Mouse (Mus musculus): ENCODE measurements around the gene 1700080E11Rik.
"Not testable (repeated sequence)": the region's sequence is repeated elsewhere in the genome, so short reads cannot be mapped to it uniquely, and the experiment has no call there.

Gene 1700080E11Rik

GRCm38 (mm10) chr9:105144992-105145391, at the start of gene 1700080E11Rik:
1700080E11Rik (minus strand) TSS chr9:105145092.
- no peak for DNase-seq (ENCODE audit: extremely low spot score, low spot score)

GRCm38 (mm10) chr9:105186725-105187124, 41.8 kb upstream of the 1700080E11Rik start:
- no peak for DNase-seq (ENCODE audit: extremely low spot score, low spot score)

- DNase-seq (ENCODE audit: extremely low spot score, low spot score), result no peak
Observed at GRCm38 (mm10) chr9:105182392-105182791, 37.5 kb upstream of the 1700080E11Rik start.

DNA sequence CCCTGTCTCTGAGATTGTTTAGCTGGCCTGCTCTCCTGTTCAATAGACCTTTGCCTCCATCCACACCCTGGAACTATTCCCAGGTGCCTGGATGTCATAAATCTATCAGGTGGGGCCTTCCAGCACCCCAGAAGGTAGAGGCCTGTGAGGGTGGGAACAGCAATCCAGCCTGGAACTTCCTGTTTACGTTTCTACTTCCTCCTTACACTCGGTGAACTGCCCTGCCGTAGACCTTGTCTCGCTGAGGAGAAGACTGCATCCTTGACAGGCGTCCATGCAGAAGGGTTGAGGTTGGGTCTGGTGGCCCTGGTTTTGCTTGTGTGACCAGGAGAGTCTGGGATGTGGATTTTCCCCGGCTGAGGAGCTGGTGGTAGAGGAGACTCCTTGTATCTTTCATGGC, 5.7 kb downstream of the 1700080E11Rik start:
- DNase-seq (ENCODE audit: extremely low spot score, low spot score), result no peak

DNA sequence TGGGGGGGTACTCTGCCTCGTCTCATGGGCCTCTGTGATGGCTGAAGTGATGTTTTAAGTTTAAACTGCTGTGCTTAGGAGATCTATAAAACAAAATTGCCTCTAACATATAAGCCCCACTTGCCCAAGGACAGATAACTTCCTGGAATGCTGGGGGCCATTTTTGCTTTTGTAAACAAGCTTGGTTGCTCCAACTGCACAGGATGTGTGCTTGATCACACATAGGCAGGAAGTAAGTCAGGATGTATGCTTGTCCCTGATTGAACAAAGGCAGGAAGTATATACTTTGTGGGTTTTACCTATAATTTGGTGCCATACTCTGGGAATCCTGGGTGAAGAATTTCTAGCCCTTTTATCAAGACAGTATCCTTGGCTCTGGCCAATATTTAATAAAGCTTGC, 8.5 kb downstream of the 1700080E11Rik start:
- DNase-seq (ENCODE audit: extremely low spot score, low spot score), result no peak

DNA sequence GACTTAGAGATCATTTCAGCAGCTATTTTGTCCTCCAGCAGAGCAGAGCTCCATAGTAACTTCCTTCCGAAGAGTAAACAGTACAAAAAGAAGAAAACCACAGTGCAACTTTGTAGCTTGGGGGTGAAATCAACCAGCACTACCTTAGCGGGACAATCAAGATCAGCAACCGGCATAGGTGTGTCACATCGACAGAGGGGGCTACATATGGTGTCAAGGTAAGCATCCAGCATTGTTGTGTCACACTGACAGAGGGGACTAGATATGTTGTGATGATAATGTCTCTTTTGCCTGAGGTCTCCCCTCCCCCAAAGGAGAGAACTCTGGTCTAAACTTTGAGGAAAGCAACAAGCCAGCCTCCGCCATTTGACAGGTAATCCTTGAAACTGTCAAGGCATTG, 10.4 kb downstream of the 1700080E11Rik start:
- DNase-seq (ENCODE audit: extremely low spot score, low spot score), result no peak

DNA sequence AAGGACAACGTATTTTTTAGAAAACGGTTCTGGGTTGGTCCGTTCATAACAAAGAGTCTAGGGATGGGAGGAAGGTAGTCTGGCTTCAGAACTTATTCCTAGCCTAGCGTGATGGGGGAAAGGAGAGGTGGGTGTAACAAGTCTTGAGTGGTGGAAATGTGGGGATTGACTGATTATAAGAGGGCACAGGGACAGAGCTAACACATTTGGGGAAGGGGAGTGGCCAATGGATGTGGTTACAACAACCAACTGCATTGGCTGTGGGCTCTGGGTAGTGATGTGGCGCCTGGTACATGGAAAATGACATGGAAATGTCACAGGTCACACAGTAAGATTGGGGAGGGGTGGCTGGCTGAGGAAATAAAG, 12.9 kb downstream of the 1700080E11Rik start:
- no peak for DNase-seq (ENCODE audit: extremely low spot score, low spot score)

- DNase-seq (ENCODE audit: extremely low spot score, low spot score), result peak; percentile 90
Observed at GRCm38 (mm10) chr9:105131253-105132001, 13.5 kb downstream of the 1700080E11Rik start, which contains the start of gene Nudt16. Nudt16 (minus strand) TSS chr9:105131824.

DNA sequence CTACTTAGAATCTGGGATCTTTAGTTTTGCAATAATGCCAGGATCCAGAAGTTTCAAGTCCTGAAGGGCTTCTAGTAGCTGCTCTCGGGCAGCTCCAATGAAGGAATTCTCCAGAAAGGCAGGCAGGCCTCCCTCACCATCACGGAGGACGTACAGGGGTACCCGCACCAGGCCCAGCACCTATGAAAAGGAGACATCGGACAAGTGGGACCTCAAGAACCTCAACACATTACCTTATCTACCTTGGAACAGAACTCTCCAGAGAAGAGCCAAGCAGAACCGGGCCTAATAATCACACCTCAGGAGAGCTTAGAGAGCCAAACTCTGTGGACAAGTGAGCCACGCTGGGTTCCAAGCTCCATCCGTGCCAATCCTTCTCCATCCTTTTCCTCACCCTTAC, 14.6 kb downstream of the 1700080E11Rik start:
- no peak for DNase-seq (ENCODE audit: extremely low spot score, low spot score)

- not testable (repeated sequence) for DNase-seq (ENCODE audit: extremely low spot score, low spot score)
Observed at GRCm38 (mm10) chr9:105125206-105125605, 19.7 kb downstream of the 1700080E11Rik start.

DNA sequence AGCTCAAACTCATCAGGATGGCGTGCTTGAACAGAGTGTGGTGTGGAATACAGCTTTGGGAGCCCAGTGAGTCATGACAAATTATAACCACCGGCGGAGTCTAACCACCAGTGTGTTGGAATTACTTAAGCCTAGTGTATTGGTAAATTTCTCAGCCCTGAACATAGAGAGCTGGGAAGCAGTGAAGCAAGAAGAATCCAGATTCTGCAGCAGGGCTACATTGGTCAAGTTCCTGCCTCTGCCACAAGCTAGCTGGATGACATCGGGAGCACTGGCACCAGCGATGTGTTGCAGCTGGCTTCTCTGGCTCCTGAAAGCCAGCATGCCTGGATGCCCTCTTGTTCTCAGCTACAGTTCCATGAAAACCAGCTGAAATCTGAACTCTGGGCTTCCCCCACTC, 41.0 kb downstream of the 1700080E11Rik start:
- no peak for DNase-seq (ENCODE audit: extremely low spot score, low spot score)

DNA sequence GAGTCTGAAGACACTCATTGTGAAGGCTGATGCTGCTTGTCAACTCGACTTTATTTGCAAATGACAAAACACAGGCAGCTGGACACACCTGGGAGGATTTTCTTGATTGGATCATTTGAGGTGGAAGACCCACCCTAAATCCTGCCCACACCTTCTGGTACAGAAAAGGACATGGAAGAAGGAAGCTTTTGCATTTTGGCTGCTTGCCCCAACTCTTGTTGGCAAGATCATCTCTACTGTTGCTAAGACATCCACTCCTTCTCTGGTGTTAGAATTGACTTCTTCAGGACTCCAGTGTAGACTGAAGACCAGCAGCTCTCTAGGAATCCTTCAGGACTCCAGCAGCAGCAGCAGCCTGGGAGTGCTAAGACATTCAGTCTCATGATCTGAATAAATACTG, 43.0 kb downstream of the 1700080E11Rik start:
- no peak for DNase-seq (ENCODE audit: extremely low spot score, low spot score)

DNA sequence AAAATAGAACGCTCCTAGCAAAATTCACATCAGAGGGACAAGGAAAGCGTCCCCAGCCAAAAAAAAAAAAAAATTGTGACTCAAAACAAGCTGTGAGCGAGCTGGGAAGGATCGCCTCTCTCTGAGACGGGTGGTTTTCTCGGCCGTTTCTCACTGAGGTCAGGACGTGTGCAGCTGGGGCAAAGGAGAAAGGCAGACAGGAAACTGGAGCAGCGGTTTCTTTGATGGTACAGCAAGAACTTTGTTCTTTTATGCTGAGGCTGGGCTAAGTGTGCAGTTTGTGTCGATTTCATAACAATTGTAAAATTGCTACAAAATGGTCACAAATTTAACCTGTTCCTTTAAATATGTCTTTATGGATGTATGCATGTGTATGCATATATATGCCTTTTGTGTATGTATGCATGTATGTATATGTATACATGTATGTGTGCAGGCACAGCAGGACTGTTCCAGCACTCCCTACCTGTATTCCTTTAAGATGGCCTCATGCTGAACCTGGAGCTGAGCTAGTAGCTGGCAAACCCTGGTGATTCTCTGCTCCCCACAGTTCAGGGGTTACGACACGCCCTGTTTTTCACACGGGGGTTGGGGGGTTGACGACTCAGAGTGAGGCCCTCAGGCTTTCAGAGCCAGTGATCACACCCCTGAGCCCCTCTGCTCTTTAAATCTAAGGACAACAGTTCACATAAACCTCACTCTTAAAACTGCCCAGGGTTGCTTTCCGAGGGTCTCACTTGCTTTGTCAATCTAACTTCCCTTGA, 43.9 kb downstream of the 1700080E11Rik start:
- no peak for DNase-seq (ENCODE audit: extremely low spot score, low spot score)
